Mouse (Mus musculus): ENCODE data around the gene Nr2e3. TPM values are rescaled to one million over a fixed set of nuclear protein-coding genes. Genes with fewer than 3 reads are reported as not detected.

Nr2e3 gene
- polyA plus RNA-seq, 2 experiments, result not detected

- Histone ChIP-seq H3K36me3 (replicated peaks; ENCODE audit: control insufficient read depth, insufficient read depth, low read depth) (no peaks in the 10 kb centered on the region), H3K9me3 (ENCODE audit: control insufficient read depth, low read length) (no peaks in the 10 kb centered on the region), H3K9ac (replicated peaks) (no peak overlapping the region), H3K4me1 (replicated peaks; ENCODE audit: control insufficient read depth in 2 of 2, insufficient read depth in 2 of 2, low read length in 1 of 2) (no peaks in the 10 kb centered on the region), H3K4me2 (ENCODE audit: low read depth) (no peak overlapping the region), H3K27ac (no peak overlapping the region), H3K27me3 (ENCODE audit: control insufficient read depth, insufficient read depth, low read length) (no peaks in the 10 kb centered on the region), H3K4me3 (ENCODE audit: insufficient read depth in 1 of 2, low read depth in 2 of 2, low read length in 2 of 2) (no peak overlapping the region)
- DNase-seq (ENCODE audit: low read depth in 3 of 3, low spot score in 3 of 3) (no peak), ATAC-seq (ENCODE audit: insufficient read depth) (no peak)
- WGBS (ENCODE audit: insufficient replicate concordance), result 58% methylated on average over 8 of the region's 8 CpGs
- TF ChIP-seq EP300 (IDR thresholded peaks at IDR 0.05; ENCODE audit: low read depth) (no peak), CTCF (IDR thresholded peaks at IDR 0.05; ENCODE audit: low read depth) (no peak)
Measured at GRCm38 (mm10) chr9:59948226-59948625, 12.2 kb downstream of the Nr2e3 start.

GRCm38 (mm10) chr9:59947271-59947670 lies 13.2 kb downstream of the Nr2e3 start:
- no peaks in the 10 kb centered on the region for H3K4me1 ChIP-seq (replicated peaks; ENCODE audit: control insufficient read depth in 2 of 2, insufficient read depth in 2 of 2, low read length in 1 of 2)
- no peaks in the 10 kb centered on the region for H3K9me3 ChIP-seq (ENCODE audit: control insufficient read depth, low read length)
- H3K27me3 ChIP-seq (ENCODE audit: control insufficient read depth, insufficient read depth, low read length), result no peaks in the 10 kb centered on the region
- H3K36me3 ChIP-seq (replicated peaks; ENCODE audit: control insufficient read depth, insufficient read depth, low read depth), result no peaks in the 10 kb centered on the region
- no peak for DNase-seq (ENCODE audit: low read depth in 3 of 3, low spot score in 3 of 3)
- H3K27ac ChIP-seq, result no peak overlapping the region
- H3K4me2 ChIP-seq (ENCODE audit: low read depth), result no peak overlapping the region
- 70% methylated on average over 8 of the region's 8 CpGs for WGBS (ENCODE audit: insufficient replicate concordance)
- no peak for ATAC-seq (ENCODE audit: insufficient read depth)
- no peak overlapping the region for H3K4me3 ChIP-seq (ENCODE audit: insufficient read depth in 1 of 2, low read depth in 2 of 2, low read length in 2 of 2)
- TF ChIP-seq EP300 (IDR thresholded peaks at IDR 0.05; ENCODE audit: low read depth) (no peak), CTCF (IDR thresholded peaks at IDR 0.05; ENCODE audit: low read depth) (no peak)
- H3K9ac ChIP-seq (replicated peaks), result no peak overlapping the region

- ATAC-seq (ENCODE audit: insufficient read depth), result no peak
- Histone ChIP-seq H3K9ac (replicated peaks) (no peak overlapping the region), H3K9me3 (ENCODE audit: control insufficient read depth, low read length) (no peaks in the 10 kb centered on the region), H3K4me1 (replicated peaks; ENCODE audit: control insufficient read depth in 2 of 2, insufficient read depth in 2 of 2, low read length in 1 of 2) (no peaks in the 10 kb centered on the region), H3K36me3 (replicated peaks; ENCODE audit: control insufficient read depth, insufficient read depth, low read depth) (no peaks in the 10 kb centered on the region), H3K4me2 (ENCODE audit: low read depth) (no peak overlapping the region), H3K4me3 (ENCODE audit: insufficient read depth in 1 of 2, low read depth in 2 of 2, low read length in 2 of 2) (no peak overlapping the region), H3K27ac (no peak overlapping the region), H3K27me3 (ENCODE audit: control insufficient read depth, insufficient read depth, low read length) (no peaks in the 10 kb centered on the region)
- no peak for TF ChIP-seq CTCF (IDR thresholded peaks at IDR 0.05; ENCODE audit: low read depth)
- no peak for TF ChIP-seq EP300 (IDR thresholded peaks at IDR 0.05; ENCODE audit: low read depth)
- DNase-seq (ENCODE audit: low read depth in 3 of 3, low spot score in 3 of 3), result no peak
- 45% methylated on average over 3 of the region's 3 CpGs for WGBS (ENCODE audit: insufficient replicate concordance)
Measured at GRCm38 (mm10) chr9:59945241-59945640, 15.2 kb downstream of the Nr2e3 start.

GRCm38 (mm10) chr9:59943826-59944225 lies 16.6 kb downstream of the Nr2e3 start:
- H3K4me1 ChIP-seq (replicated peaks; ENCODE audit: control insufficient read depth in 2 of 2, insufficient read depth in 2 of 2, low read length in 1 of 2), result no peaks in the 10 kb centered on the region
- no peak overlapping the region for H3K27ac ChIP-seq
- no peak overlapping the region for H3K4me3 ChIP-seq (ENCODE audit: insufficient read depth in 1 of 2, low read depth in 2 of 2, low read length in 2 of 2)
- TF ChIP-seq EP300 (IDR thresholded peaks at IDR 0.05; ENCODE audit: low read depth) (no peak), CTCF (IDR thresholded peaks at IDR 0.05; ENCODE audit: low read depth) (no peak)
- no peaks in the 10 kb centered on the region for H3K36me3 ChIP-seq (replicated peaks; ENCODE audit: control insufficient read depth, insufficient read depth, low read depth)
- DNase-seq (ENCODE audit: low read depth in 3 of 3, low spot score in 3 of 3), result no peak
- H3K4me2 ChIP-seq (ENCODE audit: low read depth), result no peak overlapping the region
- ATAC-seq (ENCODE audit: insufficient read depth), result no peak
- H3K9ac ChIP-seq (replicated peaks), result no peak overlapping the region
- H3K9me3 ChIP-seq (ENCODE audit: control insufficient read depth, low read length), result no peaks in the 10 kb centered on the region
- no peaks in the 10 kb centered on the region for H3K27me3 ChIP-seq (ENCODE audit: control insufficient read depth, insufficient read depth, low read length)
- 64% methylated on average over 6 of the region's 6 CpGs for WGBS (ENCODE audit: insufficient replicate concordance)

GRCm38 (mm10) chr9:59942501-59943085 lies 17.9 kb downstream of the Nr2e3 start:
- no peak overlapping the region for H3K4me2 ChIP-seq (ENCODE audit: low read depth)
- DNase-seq (ENCODE audit: low read depth in 3 of 3, low spot score in 3 of 3) (no peak), ATAC-seq (ENCODE audit: insufficient read depth) (no peak)
- H3K9me3 ChIP-seq (ENCODE audit: control insufficient read depth, low read length), result no peaks in the 10 kb centered on the region
- H3K27me3 ChIP-seq (ENCODE audit: control insufficient read depth, insufficient read depth, low read length), result no peaks in the 10 kb centered on the region
- no peak for TF ChIP-seq CTCF (IDR thresholded peaks at IDR 0.05; ENCODE audit: low read depth)
- TF ChIP-seq EP300 (IDR thresholded peaks at IDR 0.05; ENCODE audit: low read depth), result no peak
- H3K4me3 ChIP-seq (ENCODE audit: insufficient read depth in 1 of 2, low read depth in 2 of 2, low read length in 2 of 2), result no peak overlapping the region
- no peak overlapping the region for H3K27ac ChIP-seq
- H3K9ac ChIP-seq (replicated peaks), result no peak overlapping the region
- H3K4me1 ChIP-seq (replicated peaks; ENCODE audit: control insufficient read depth in 2 of 2, insufficient read depth in 2 of 2, low read length in 1 of 2), result no peaks in the 10 kb centered on the region
- no peaks in the 10 kb centered on the region for H3K36me3 ChIP-seq (replicated peaks; ENCODE audit: control insufficient read depth, insufficient read depth, low read depth)
- 31% methylated on average over 5 of the region's 5 CpGs for WGBS (ENCODE audit: insufficient replicate concordance)
